Mouse (Mus musculus) kidney, adult 2 months (tissue): Measurements from ENCODE around the gene Tbc1d9.

ENCODE experiments used
- CTCF ChIP-seq: fragments of 200-500 bp; conservative IDR thresholded peaks from 2 replicates; pipeline ENCODE4 v1.5.1; 2011; ENCODE audit warnings: low read depth, mild to moderate bottlenecking, control low read depth, low read length, moderate library complexity, mixed read lengths; ENCODE audit not compliant: insufficient read depth, insufficient read length
- POLR2A ChIP-seq: fragments of 200-500 bp; IDR thresholded peaks from one replicate; pipeline ENCODE4 v1.6.1; 2011; ENCODE audit warnings: low read depth, low read length, control low read depth

GRCm38 (mm10) chr8:83297375-83297774 is 132.2 kb downstream of the Tbc1d9 start:
- TF ChIP-seq CTCF (no peak), POLR2A (no peak)
